Mouse (Mus musculus) liver, embryonic 14.5 days (tissue): Measurements from ENCODE around the gene Sh3rf1.

Source experiments
- CTCF ChIP-seq: IDR thresholded peaks from 2 replicates; pipeline ENCODE4 v1.5.1; 2016; ENCODE audit warnings: antibody characterized with exemption, low read depth, control low read depth
- EP300 ChIP-seq: IDR thresholded peaks from 2 replicates; pipeline ENCODE4 v1.6.1; 2016; ENCODE audit warnings: antibody characterized with exemption, low read depth

DNA sequence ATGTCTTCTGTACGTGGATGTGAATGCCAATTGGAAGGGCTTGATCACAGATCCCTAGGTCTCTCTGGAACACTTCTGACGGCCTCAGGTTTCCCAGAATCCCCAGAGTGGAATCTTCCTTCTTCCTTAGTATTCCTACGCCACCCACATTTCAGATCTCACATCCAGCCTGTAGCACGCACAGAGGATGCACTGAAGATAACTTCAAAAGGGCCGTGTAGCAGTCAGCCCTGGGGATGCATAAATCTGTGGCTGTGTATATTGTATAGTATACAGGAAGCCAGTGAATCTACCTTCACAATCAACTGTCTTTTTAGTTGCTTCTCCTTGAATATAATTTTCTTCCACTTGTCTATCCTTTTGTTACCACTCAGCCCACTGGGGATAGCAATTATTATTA, 98.1 kb downstream of the Sh3rf1 start:
- TF ChIP-seq CTCF = no peak
- no peak for TF ChIP-seq EP300
